Mouse (Mus musculus): ENCODE measurements around the gene Ctnnb1. TPM values are rescaled to one million over a fixed set of nuclear protein-coding genes. Genes with fewer than 3 reads are reported as not detected.

Gene Ctnnb1
- polyA plus RNA-seq, 1 experiment from 2014 or later: 740 TPM

GRCm38 (mm10) chr9:120944211-120944610 lies 15.2 kb downstream of the Ctnnb1 start:
- Histone ChIP-seq H3K27ac (ENCODE audit: low read depth, low read length) (no peak overlapping the region), H3K4me1 (ENCODE audit: control insufficient read depth, insufficient read depth, low read length) (peaks cover 6% of the 10 kb centered on the region; the same call in 1 of the 2 replicates), H3K9me3 (ENCODE audit: control insufficient read depth, low read length) (no peaks in the 10 kb centered on the region), H3K4me3 (ENCODE audit: low read length) (no peak overlapping the region), H3K36me3 (ENCODE audit: control insufficient read depth, insufficient read depth, low read length) (peaks cover 19% of the 10 kb centered on the region), H3K9ac (ENCODE audit: low read depth, low read length) (no peak overlapping the region), H3K4me2 (replicated peaks; ENCODE audit: low read depth, low read length) (no peak overlapping the region), H3K27me3 (ENCODE audit: control insufficient read depth, insufficient read depth, low read length) (no peaks in the 10 kb centered on the region)
- ATAC-seq (ENCODE audit: low FRiP score, low TSS enrichment): no peak
- WGBS: 69% methylated on average over 3 of the region's 3 CpGs

- peaks cover under 1% of the 10 kb centered on the region; the same call in 1 of the 2 replicates for H3K4me1 ChIP-seq (ENCODE audit: control insufficient read depth, insufficient read depth, low read length)
- peaks cover 24% of the 10 kb centered on the region for H3K36me3 ChIP-seq (ENCODE audit: control insufficient read depth, insufficient read depth, low read length)
- WGBS: 78% methylated on average over 8 of the region's 8 CpGs
- H3K27me3 ChIP-seq (ENCODE audit: control insufficient read depth, insufficient read depth, low read length): no peaks in the 10 kb centered on the region
- no peak overlapping the region for H3K27ac ChIP-seq (ENCODE audit: low read depth, low read length)
- no peaks in the 10 kb centered on the region for H3K9me3 ChIP-seq (ENCODE audit: control insufficient read depth, low read length)
- no peak overlapping the region for H3K4me3 ChIP-seq (ENCODE audit: low read length)
- ATAC-seq (ENCODE audit: low FRiP score, low TSS enrichment): no peak
- no peak overlapping the region for H3K4me2 ChIP-seq (replicated peaks; ENCODE audit: low read depth, low read length)
- no peak overlapping the region for H3K9ac ChIP-seq (ENCODE audit: low read depth, low read length)
Observed at GRCm38 (mm10) chr9:120946131-120946530, 17.1 kb downstream of the Ctnnb1 start.

- H3K9me3 ChIP-seq (ENCODE audit: control insufficient read depth, low read length): no peaks in the 10 kb centered on the region
- H3K4me2 ChIP-seq (replicated peaks; ENCODE audit: low read depth, low read length): no peak overlapping the region
- H3K27ac ChIP-seq (ENCODE audit: low read depth, low read length): no peak overlapping the region
- H3K4me1 ChIP-seq (ENCODE audit: control insufficient read depth, insufficient read depth, low read length): no peaks in the 10 kb centered on the region
- ATAC-seq (ENCODE audit: low FRiP score, low TSS enrichment): no peak
- H3K4me3 ChIP-seq (ENCODE audit: low read length): no peak overlapping the region
- peaks cover 42% of the 10 kb centered on the region for H3K36me3 ChIP-seq (ENCODE audit: control insufficient read depth, insufficient read depth, low read length)
- WGBS: 100% methylated on average over 1 of the region's 1 CpGs
- no peak overlapping the region for H3K9ac ChIP-seq (ENCODE audit: low read depth, low read length)
- no peaks in the 10 kb centered on the region for H3K27me3 ChIP-seq (ENCODE audit: control insufficient read depth, insufficient read depth, low read length)
Observed at GRCm38 (mm10) chr9:120948832-120949231, 19.8 kb downstream of the Ctnnb1 start.

GRCm38 (mm10) chr9:120950761-120951160 lies 21.7 kb downstream of the Ctnnb1 start:
- Histone ChIP-seq H3K27me3 (ENCODE audit: control insufficient read depth, insufficient read depth, low read length) (no peaks in the 10 kb centered on the region), H3K27ac (ENCODE audit: low read depth, low read length) (no peak overlapping the region), H3K4me1 (ENCODE audit: control insufficient read depth, insufficient read depth, low read length) (no peaks in the 10 kb centered on the region), H3K4me3 (ENCODE audit: low read length) (no peak overlapping the region), H3K9me3 (ENCODE audit: control insufficient read depth, low read length) (no peaks in the 10 kb centered on the region), H3K36me3 (ENCODE audit: control insufficient read depth, insufficient read depth, low read length) (peaks cover 61% of the 10 kb centered on the region), H3K9ac (ENCODE audit: low read depth, low read length) (no peak overlapping the region), H3K4me2 (replicated peaks; ENCODE audit: low read depth, low read length) (no peak overlapping the region)
- ATAC-seq (ENCODE audit: low FRiP score, low TSS enrichment): no peak
- WGBS: 91% methylated on average over 12 of the region's 12 CpGs

GRCm38 (mm10) chr9:120951947-120952346 lies 22.9 kb downstream of the Ctnnb1 start:
- H3K27ac ChIP-seq (ENCODE audit: low read depth, low read length): no peak overlapping the region
- no peaks in the 10 kb centered on the region for H3K27me3 ChIP-seq (ENCODE audit: control insufficient read depth, insufficient read depth, low read length)
- H3K4me1 ChIP-seq (ENCODE audit: control insufficient read depth, insufficient read depth, low read length): no peaks in the 10 kb centered on the region
- no peaks in the 10 kb centered on the region for H3K9me3 ChIP-seq (ENCODE audit: control insufficient read depth, low read length)
- 83% methylated on average over 3 of the region's 3 CpGs for WGBS
- H3K9ac ChIP-seq (ENCODE audit: low read depth, low read length): no peak overlapping the region
- no peak overlapping the region for H3K4me2 ChIP-seq (replicated peaks; ENCODE audit: low read depth, low read length)
- H3K36me3 ChIP-seq (ENCODE audit: control insufficient read depth, insufficient read depth, low read length): peaks cover 73% of the 10 kb centered on the region
- H3K4me3 ChIP-seq (ENCODE audit: low read length): no peak overlapping the region
- ATAC-seq (ENCODE audit: low FRiP score, low TSS enrichment): no peak

- Histone ChIP-seq H3K4me2 (replicated peaks; ENCODE audit: low read depth, low read length) (no peak overlapping the region), H3K9ac (ENCODE audit: low read depth, low read length) (no peak overlapping the region), H3K27me3 (ENCODE audit: control insufficient read depth, insufficient read depth, low read length) (no peaks in the 10 kb centered on the region), H3K36me3 (ENCODE audit: control insufficient read depth, insufficient read depth, low read length) (peaks cover 99% of the 10 kb centered on the region), H3K27ac (ENCODE audit: low read depth, low read length) (no peak overlapping the region), H3K9me3 (ENCODE audit: control insufficient read depth, low read length) (no peaks in the 10 kb centered on the region), H3K4me3 (ENCODE audit: low read length) (no peak overlapping the region), H3K4me1 (ENCODE audit: control insufficient read depth, insufficient read depth, low read length) (peaks cover 7% of the 10 kb centered on the region)
- 88% methylated on average over 5 of the region's 5 CpGs for WGBS
- ATAC-seq (ENCODE audit: low FRiP score, low TSS enrichment): no peak
Observed at GRCm38 (mm10) chr9:120958051-120958450, 29.0 kb downstream of the Ctnnb1 start.

- Histone ChIP-seq H3K9me3 (ENCODE audit: control insufficient read depth, low read length) (no peaks in the 10 kb centered on the region), H3K36me3 (ENCODE audit: control insufficient read depth, insufficient read depth, low read length) (peaks cover 99% of the 10 kb centered on the region), H3K4me1 (ENCODE audit: control insufficient read depth, insufficient read depth, low read length) (peaks cover 12% of the 10 kb centered on the region), H3K27me3 (ENCODE audit: control insufficient read depth, insufficient read depth, low read length) (no peaks in the 10 kb centered on the region), H3K9ac (ENCODE audit: low read depth, low read length) (no peak overlapping the region), H3K27ac (ENCODE audit: low read depth, low read length) (no peak overlapping the region), H3K4me2 (replicated peaks; ENCODE audit: low read depth, low read length) (no peak overlapping the region), H3K4me3 (ENCODE audit: low read length) (no peak overlapping the region)
- 89% methylated on average over 6 of the region's 6 CpGs for WGBS
- no peak for ATAC-seq (ENCODE audit: low FRiP score, low TSS enrichment)
Observed at GRCm38 (mm10) chr9:120958560-120958959, 29.5 kb downstream of the Ctnnb1 start.

GRCm38 (mm10) chr9:120959225-120959624 lies 30.2 kb downstream of the Ctnnb1 start:
- WGBS: 87% methylated on average over 4 of the region's 4 CpGs
- no peak for ATAC-seq (ENCODE audit: low FRiP score, low TSS enrichment)
- Histone ChIP-seq H3K27me3 (ENCODE audit: control insufficient read depth, insufficient read depth, low read length) (no peaks in the 10 kb centered on the region), H3K9me3 (ENCODE audit: control insufficient read depth, low read length) (no peaks in the 10 kb centered on the region), H3K4me1 (ENCODE audit: control insufficient read depth, insufficient read depth, low read length) (peaks cover 15% of the 10 kb centered on the region), H3K27ac (ENCODE audit: low read depth, low read length) (no peak overlapping the region), H3K9ac (ENCODE audit: low read depth, low read length) (no peak overlapping the region), H3K4me3 (ENCODE audit: low read length) (no peak overlapping the region), H3K4me2 (replicated peaks; ENCODE audit: low read depth, low read length) (no peak overlapping the region), H3K36me3 (ENCODE audit: control insufficient read depth, insufficient read depth, low read length) (peaks cover 99% of the 10 kb centered on the region)

GRCm38 (mm10) chr9:120960611-120961010 lies 31.6 kb downstream of the Ctnnb1 start:
- no peak for ATAC-seq (ENCODE audit: low FRiP score, low TSS enrichment)
- H3K27ac ChIP-seq (ENCODE audit: low read depth, low read length): no peak overlapping the region
- peaks cover 99% of the 10 kb centered on the region for H3K36me3 ChIP-seq (ENCODE audit: control insufficient read depth, insufficient read depth, low read length)
- peaks cover 15% of the 10 kb centered on the region for H3K4me1 ChIP-seq (ENCODE audit: control insufficient read depth, insufficient read depth, low read length)
- H3K9ac ChIP-seq (ENCODE audit: low read depth, low read length): no peak overlapping the region
- H3K9me3 ChIP-seq (ENCODE audit: control insufficient read depth, low read length): no peaks in the 10 kb centered on the region
- no peak overlapping the region for H3K4me3 ChIP-seq (ENCODE audit: low read length)
- WGBS: 68% methylated on average over 4 of the region's 4 CpGs
- no peaks in the 10 kb centered on the region for H3K27me3 ChIP-seq (ENCODE audit: control insufficient read depth, insufficient read depth, low read length)
- no peak overlapping the region for H3K4me2 ChIP-seq (replicated peaks; ENCODE audit: low read depth, low read length)
